Mouse (Mus musculus): ENCODE results near the gene Vmn1r199.

DNA sequence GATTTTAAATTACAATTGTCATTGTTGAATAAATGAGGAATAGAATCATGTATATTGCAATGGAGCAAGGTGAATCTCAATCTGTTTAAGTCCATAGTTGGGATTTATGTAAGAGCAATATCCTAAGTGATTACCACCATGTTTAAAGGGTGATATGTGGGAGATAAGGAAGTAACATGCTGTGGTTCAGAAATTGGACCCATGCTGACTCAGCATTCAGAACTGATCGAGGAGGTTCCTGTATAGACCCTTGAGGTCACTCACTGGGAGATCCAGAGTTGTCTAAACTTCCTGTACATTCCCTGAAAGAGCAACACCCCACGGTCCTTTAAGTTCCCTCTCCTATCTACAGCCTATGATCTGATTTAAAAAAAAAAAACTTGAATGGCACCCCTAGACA, 46.3 kb upstream of the Vmn1r199 start:
- TF ChIP-seq CTCF (IDR thresholded peaks at IDR 0.05; ENCODE audit: low read depth) = no peak
- TF ChIP-seq EP300 (IDR thresholded peaks at IDR 0.05; ENCODE audit: low read depth) = no peak

All from liver, embryonic 14.5 days (tissue).